Mouse (Mus musculus) kidney, adult 9 months (tissue): ENCODE results near the gene Hoxc13.

Experiments
- DNase-seq: peaks from one replicate; pipeline ENCODE4 v3.0.0; 2022

The Hoxc13 gene

GRCm38 (mm10) chr15:102965003-102965891, 44.3 kb downstream of the Hoxc13 start:
- no peak for DNase-seq

- DNase-seq = peak; percentile 96
Observed at GRCm38 (mm10) chr15:102965892-102966775, 45.2 kb downstream of the Hoxc13 start.

- DNase-seq = no peak
Observed at GRCm38 (mm10) chr15:102966776-102967311, 45.9 kb downstream of the Hoxc13 start, which contains the start of gene Hoxc10. Gene Hoxc10 (plus strand): TSS chr15:102966796.

- no peak for DNase-seq
Observed at GRCm38 (mm10) chr15:102967312-102967510, 46.3 kb downstream of the Hoxc13 start, which contains the start of gene Hoxc5. Gene Hoxc5 (plus strand): TSS chr15:102967443.

- DNase-seq = no peak
Observed at GRCm38 (mm10) chr15:102967511-102968397, 46.9 kb downstream of the Hoxc13 start.

- DNase-seq = no peak
Observed at GRCm38 (mm10) chr15:102969296-102969695, 48.4 kb downstream of the Hoxc13 start.

- DNase-seq = no peak
Observed at GRCm38 (mm10) chr15:102970740-102971139, 49.8 kb downstream of the Hoxc13 start.

- DNase-seq = no peak
Observed at GRCm38 (mm10) chr15:102972254-102972653, 51.4 kb downstream of the Hoxc13 start.

GRCm38 (mm10) chr15:102972753-102973152, 51.9 kb downstream of the Hoxc13 start:
- DNase-seq = no peak

- no peak for DNase-seq
Observed at GRCm38 (mm10) chr15:102975034-102975433, 54.1 kb downstream of the Hoxc13 start.

- DNase-seq = no peak
Observed at GRCm38 (mm10) chr15:102975688-102976111, 54.8 kb downstream of the Hoxc13 start.

- DNase-seq = no peak
Observed at GRCm38 (mm10) chr15:102976171-102976570, 55.3 kb downstream of the Hoxc13 start, which contains the start of gene Hoxc9. Gene Hoxc9 (plus strand): TSS chr15:102976439.

GRCm38 (mm10) chr15:102976631-102977422, 55.9 kb downstream of the Hoxc13 start:
- no peak for DNase-seq

GRCm38 (mm10) chr15:102977423-102977974, 56.6 kb downstream of the Hoxc13 start:
- DNase-seq = no peak
